In genomic region chr7:128534984-128535491, GRCm38 (mm10) we compare ENCODE assay signal across 9 mouse cellular contexts. TPM values are rescaled to one million over a fixed set of nuclear protein-coding genes. Genes with fewer than 3 reads are reported as not detected.
A peak's percentile ranks its signal among the peaks of the same experiment; 100 is the strongest.
DNase-seq lines count a peak whose midpoint lies in the region; ATAC-seq and TF ChIP-seq lines count a peak whose summit lies in the region.
"Had no signal": no experiment of that assay in that cellular context is flagged by ENCODE, and none has a peak within 500 bp of the region (broad histone marks: within the 10 kb centered on the region; RNA-seq: fewer than 3 reads in every experiment).

No protein-coding gene starts in this region.

- peak in 1 of 2 experiments; percentile 10; a peak in 1 of 4 replicates for TF ChIP-seq EP300 in MEL (IDR thresholded peaks at IDR 0.05; ENCODE audit: low read depth in 1 of 2, low read length in 2 of 2)
- TF ChIP-seq EP300 in lung, postnatal 0 days (IDR thresholded peaks at IDR 0.05), result peak; percentile 13

- H3K4me3 ChIP-seq in forebrain, embryonic 10.5 days, result no peak overlapping the region
- H3K4me3 ChIP-seq in forebrain, embryonic 16.5 days (replicated peaks; ENCODE audit: low read length), result no peak overlapping the region
- H3K4me3 ChIP-seq in MEL (ENCODE audit: control insufficient read depth in 1 of 2, insufficient read depth in 1 of 2, low read depth in 2 of 2, low read length in 2 of 2), result no peak overlapping the region
- no peak overlapping the region for H3K4me3 ChIP-seq in lung, postnatal 0 days (ENCODE audit: low read depth, low read length)
- H3K4me3 ChIP-seq: liver, embryonic 15.5 days had no signal

- 44% methylated on average over 5 of the region's 5 CpGs for WGBS in forebrain, embryonic 10.5 days
- WGBS in forebrain, embryonic 16.5 days, result 11% methylated on average over 5 of the region's 5 CpGs
- WGBS in lung, postnatal 0 days, result 52% methylated on average over 5 of the region's 5 CpGs

- H3K4me1 ChIP-seq in forebrain, embryonic 10.5 days, result peaks cover 88% of the 10 kb centered on the region
- peaks cover 32% of the 10 kb centered on the region for H3K4me1 ChIP-seq in forebrain, embryonic 16.5 days (replicated peaks; ENCODE audit: control insufficient read depth, insufficient read depth, low read length)
- H3K4me1 ChIP-seq in MEL (ENCODE audit: control insufficient read depth in 1 of 2, insufficient read depth in 2 of 2, low read length in 2 of 2), result peaks cover 40 to 52% of the 10 kb centered on the region in 2 experiments
- peaks cover 42% of the 10 kb centered on the region for H3K4me1 ChIP-seq in lung, postnatal 0 days (ENCODE audit: insufficient read depth, low read depth, low read length)

- intact Hi-C loops in left cerebral cortex, postnatal 36 days (cut with DNase I), result loop anchor here (5.0 kb wide), 1 partner anchor 73 kb away; the partner anchor contains the start of gene Tial1

- no peak for TF ChIP-seq RAD21 in MEL (IDR thresholded peaks at IDR 0.05; ENCODE audit: low read depth, low read length)

- H3K9me3 ChIP-seq in forebrain, embryonic 10.5 days, result no peaks in the 10 kb centered on the region
- no peaks in the 10 kb centered on the region for H3K9me3 ChIP-seq in forebrain, embryonic 16.5 days (ENCODE audit: control insufficient read depth, low read length)
- H3K9me3 ChIP-seq in MEL (replicated peaks; ENCODE audit: insufficient read depth, low read length), result no peaks in the 10 kb centered on the region
- no peaks in the 10 kb centered on the region for H3K9me3 ChIP-seq in lung, postnatal 0 days (ENCODE audit: low read length)
- H3K9me3 ChIP-seq: liver, embryonic 15.5 days had no signal

- H3K9ac ChIP-seq in forebrain, embryonic 16.5 days (replicated peaks; ENCODE audit: low read depth, low read length), result no peak overlapping the region
- no peak overlapping the region for H3K9ac ChIP-seq in MEL (ENCODE audit: control insufficient read depth, low read depth, low read length, poor library complexity, severe bottlenecking)
- H3K9ac ChIP-seq in lung, postnatal 0 days (replicated peaks; ENCODE audit: low read depth), result no peak overlapping the region
- H3K9ac ChIP-seq: liver, embryonic 15.5 days had no signal

- TF ChIP-seq CTCF in MEL (IDR thresholded peaks at IDR 0.05 in 2 of 3, conservative IDR thresholded peaks at IDR 0.05 in 1 of 3; ENCODE audit: control insufficient read depth in 1 of 3, insufficient read depth in 1 of 3, low read depth in 2 of 3, low read length in 3 of 3, poor library complexity in 1 of 3, severe bottlenecking in 1 of 3), result no peak
- no peak for TF ChIP-seq CTCF in lung, postnatal 0 days (IDR thresholded peaks at IDR 0.05)

- H3K27ac ChIP-seq in forebrain, embryonic 10.5 days, result peak overlapping the region; percentile 77
- H3K27ac ChIP-seq in forebrain, embryonic 16.5 days (ENCODE audit: low read length), result no peak overlapping the region
- peak overlapping the region; percentile 4; the same call in 1 of the 2 replicates for H3K27ac ChIP-seq in MEL (ENCODE audit: control insufficient read depth, low read depth, low read length)
- H3K27ac ChIP-seq in lung, postnatal 0 days (ENCODE audit: low read length), result peak overlapping the region; percentile 33; the same call in 1 of the 2 replicates
- H3K27ac ChIP-seq: liver, embryonic 15.5 days had no signal

- peak; percentile 44 for DNase-seq in forebrain, embryonic 10.5 days (ENCODE audit: extremely low spot score, low spot score)
- DNase-seq in MEL (ENCODE audit: low read depth, low spot score), result peak; percentile 51
- peak; percentile 55 for DNase-seq in forelimb bud, embryonic 11.5 days (ENCODE audit: low read depth, low spot score)
- peak; percentile 91 for DNase-seq in lung, postnatal 0 days (ENCODE audit: low spot score)
- no peak for DNase-seq in spleen, postnatal 36 days (ENCODE audit: low spot score in 2 of 2)
- DNase-seq in left cerebral cortex, postnatal 36 days (ENCODE audit: low spot score in 2 of 2), result no peak

- no peak overlapping the region for H3K4me2 ChIP-seq in forebrain, embryonic 16.5 days (ENCODE audit: low read length)
- no peak overlapping the region for H3K4me2 ChIP-seq in lung, postnatal 0 days (replicated peaks; ENCODE audit: low read depth, low read length)
- H3K4me2 ChIP-seq: liver, embryonic 15.5 days had no signal

- ATAC-seq in forebrain, embryonic 16.5 days, result no peak
- peak; percentile 84 for ATAC-seq in lung, postnatal 0 days
- ATAC-seq in erythroid progenitor cell, adult 5-6 weeks (replicated peaks; ENCODE audit: low FRiP score, poor library complexity, severe bottlenecking), result no peak

- H3K27me3 ChIP-seq in forebrain, embryonic 10.5 days (ENCODE audit: poor library complexity, severe bottlenecking), result peaks cover 16% of the 10 kb centered on the region
- no peaks in the 10 kb centered on the region for H3K27me3 ChIP-seq in forebrain, embryonic 16.5 days (replicated peaks; ENCODE audit: control insufficient read depth, insufficient read depth, low read length)
- H3K27me3 ChIP-seq in MEL (ENCODE audit: control insufficient read depth in 1 of 2, insufficient read depth in 2 of 2, low read length in 2 of 2), result no peaks in the 10 kb centered on the region
- no peaks in the 10 kb centered on the region for H3K27me3 ChIP-seq in lung, postnatal 0 days (replicated peaks; ENCODE audit: insufficient read depth, low read length)
- H3K27me3 ChIP-seq: liver, embryonic 15.5 days had no signal

- TF ChIP-seq POLR2A in MEL (IDR thresholded peaks at IDR 0.05; ENCODE audit: control insufficient read depth in 1 of 2, insufficient read depth in 1 of 2, low read depth in 1 of 2, low read length in 2 of 2, poor library complexity in 1 of 2), result no peak

- H3K79me2 ChIP-seq in MEL (ENCODE audit: control insufficient read depth, insufficient read depth, low read length, poor library complexity), result peaks cover 24% of the 10 kb centered on the region

- peaks cover 5% of the 10 kb centered on the region for H3K36me3 ChIP-seq in forebrain, embryonic 10.5 days (replicated peaks)
- no peaks in the 10 kb centered on the region for H3K36me3 ChIP-seq in forebrain, embryonic 16.5 days (ENCODE audit: control insufficient read depth, insufficient read depth)
- H3K36me3 ChIP-seq in MEL (ENCODE audit: control insufficient read depth in 1 of 2, insufficient read depth in 2 of 2, low read length in 2 of 2), result peaks cover 0 to 49% of the 10 kb centered on the region in 2 experiments; a peak in 2 of 4 replicates
- 0 out of 2 replicates have a peak, but pooled peaks cover 2% of the 10 kb centered on the region for H3K36me3 ChIP-seq in lung, postnatal 0 days (ENCODE audit: insufficient read depth, low read length)

TF ChIP-seq in MEL, 35 proteins besides CTCF, POLR2A, EP300 and RAD21:
- TF ChIP-seq MAZ (IDR thresholded peaks at IDR 0.05; ENCODE audit: low read depth, low read length) (no peak), MAFK (IDR thresholded peaks at IDR 0.05; ENCODE audit: borderline replicate concordance, low read depth, low read length) (no peak), ZNF384 (IDR thresholded peaks at IDR 0.05; ENCODE audit: low read depth, low read length) (0 out of 2 replicates have a peak, but pooled peaks have one; percentile 58), SIN3A (IDR thresholded peaks at IDR 0.05; ENCODE audit: low read length) (0 out of 2 replicates have a peak, but pooled peaks have one; percentile 15), HCFC1 (IDR thresholded peaks at IDR 0.05; ENCODE audit: low read depth, low read length) (no peak), GABPA (IDR thresholded peaks at IDR 0.05; ENCODE audit: low read depth, low read length) (no peak)

RNA-seq across cellular contexts. Expression of gene Bag3, which starts 11.6 kb away (rescaled TPM):
- polyA plus RNA-seq in forebrain, embryonic 10.5 days (2016; fragmentation: Nextera tagmentation; extraction: Ambion mirVana), result 6.2 and 8.1 TPM in 2 replicates
- 1.5 and 1.8 TPM in 2 replicates for polyA plus RNA-seq in forebrain, embryonic 16.5 days (2015; fragmentation: Nextera tagmentation; extraction: Ambion mirVana)
- 5.1 and 5.8 TPM in 2 replicates for total RNA-seq in MEL (2012; rRNA removed)
- polyA plus RNA-seq in MEL (2012; ENCODE audit: insufficient read depth in 1 of 2, insufficient read length in 2 of 2, low read depth in 1 of 2, low replicate concordance in 2 of 2, missing spikeins in 1 of 2), result 10 to 100 TPM in 1 of 2 experiments, not detected in 1; 13.4 TPM
- 20.3 and 23.7 TPM in 2 replicates for polyA plus RNA-seq in lung, postnatal 0 days (2015; fragmentation: Nextera tagmentation; extraction: Ambion mirVana)
- total RNA-seq in erythroid progenitor cell, adult 5-6 weeks (2015; ENCODE audit: low replicate concordance), result 1.4 and 2.9 TPM in 2 replicates
- total RNA-seq in erythroid progenitor cell, adult 5-6 weeks (2017; ENCODE audit: low replicate concordance), result 0.38 and 2.2 TPM in 2 replicates
- 1 to 10 TPM; 6.0 to 7.7 TPM for total RNA-seq in left cerebral cortex, postnatal 36 days (2021)

Comparison
In these comparisons a context has a peak if more than half of its experiments do, and no peak if none do; other contexts are left out.
1. DNase-seq: peak in forebrain, embryonic 10.5 days (single experiment), MEL (single experiment), forelimb bud, embryonic 11.5 days (single experiment) and lung, postnatal 0 days (single experiment); none in spleen, postnatal 36 days (0 of 2) and left cerebral cortex, postnatal 36 days (0 of 2).